Mouse (Mus musculus) C2C12 (cell line): Measurements from ENCODE around the gene Ssbp2. TPM values are rescaled to one million over a fixed set of nuclear protein-coding genes. Genes with fewer than 3 reads are reported as not detected.

Experiments
- H3K27me3 ChIP-seq: one replicate; pipeline ENCODE4 v1.6.1; 2011; ENCODE audit not compliant: control insufficient read depth, insufficient read depth, insufficient read length
- H3K36me3 ChIP-seq: one replicate; pipeline ENCODE4 v1.6.1; 2011; ENCODE audit not compliant: control insufficient read depth, insufficient read depth
- H3K4me3 ChIP-seq: one replicate; pipeline ENCODE4 v1.5.1; 2011; ENCODE audit warnings: mild to moderate bottlenecking, control low read depth; ENCODE audit not compliant: poor library complexity, insufficient read depth, severe bottlenecking
- H3K79me2 ChIP-seq: one replicate; pipeline ENCODE4 v1.6.1; 2011; ENCODE audit not compliant: control insufficient read depth, insufficient read depth
- H3K79me3 ChIP-seq: one replicate; pipeline ENCODE4 v1.6.1; 2011; ENCODE audit warnings: low read depth, control low read depth
- H3ac ChIP-seq: one replicate; pipeline ENCODE3; 2011; ENCODE audit warnings: low read depth; ENCODE audit not compliant: control insufficient read depth, insufficient read length
- CEBPB ChIP-seq: IDR thresholded peaks from one replicate; pipeline ENCODE4 v1.6.1; 2011; ENCODE audit warnings: low read depth, mild to moderate bottlenecking, control low read depth, moderate library complexity
- CTCF ChIP-seq: IDR thresholded peaks from one replicate; pipeline ENCODE4 v1.5.1; 2011; ENCODE audit not compliant: control insufficient read depth, insufficient read depth, insufficient read length
- FOSL1 ChIP-seq: IDR thresholded peaks from one replicate; pipeline ENCODE4 v1.8.0; 2011; ENCODE audit warnings: mild to moderate bottlenecking, low read length; ENCODE audit not compliant: poor library complexity, insufficient read depth, severe bottlenecking
- MAX ChIP-seq: IDR thresholded peaks from one replicate; pipeline ENCODE4 v1.6.1; 2011; ENCODE audit warnings: mild to moderate bottlenecking, control low read depth
- MYOD1 ChIP-seq: IDR thresholded peaks from one replicate; pipeline ENCODE4 v1.6.1; 2011; ENCODE audit warnings: low read depth; ENCODE audit not compliant: control insufficient read depth, insufficient read length
- MYOG ChIP-seq: IDR thresholded peaks from one replicate; pipeline ENCODE4 v1.6.1; 2011; ENCODE audit not compliant: control insufficient read depth, insufficient read length; ENCODE audit errors: extremely low read depth
- USF1 ChIP-seq: IDR thresholded peaks from one replicate; pipeline ENCODE4 v1.6.1; 2011; ENCODE audit warnings: low read depth, mild to moderate bottlenecking, control low read depth, moderate library complexity
- polyA plus RNA-seq: library from polyadenylated mRNA; unstranded; fragments of >200 nt; fragmentation: generic; extraction: Trizol; gene quantifications from one replicate; pipeline ENCODE4 v1.2.1, GENCODE M21; 2012; ENCODE audit warnings: missing spikeins

Gene Ssbp2
- polyA plus RNA-seq, 1 experiment, result 22.5 TPM

DNA sequence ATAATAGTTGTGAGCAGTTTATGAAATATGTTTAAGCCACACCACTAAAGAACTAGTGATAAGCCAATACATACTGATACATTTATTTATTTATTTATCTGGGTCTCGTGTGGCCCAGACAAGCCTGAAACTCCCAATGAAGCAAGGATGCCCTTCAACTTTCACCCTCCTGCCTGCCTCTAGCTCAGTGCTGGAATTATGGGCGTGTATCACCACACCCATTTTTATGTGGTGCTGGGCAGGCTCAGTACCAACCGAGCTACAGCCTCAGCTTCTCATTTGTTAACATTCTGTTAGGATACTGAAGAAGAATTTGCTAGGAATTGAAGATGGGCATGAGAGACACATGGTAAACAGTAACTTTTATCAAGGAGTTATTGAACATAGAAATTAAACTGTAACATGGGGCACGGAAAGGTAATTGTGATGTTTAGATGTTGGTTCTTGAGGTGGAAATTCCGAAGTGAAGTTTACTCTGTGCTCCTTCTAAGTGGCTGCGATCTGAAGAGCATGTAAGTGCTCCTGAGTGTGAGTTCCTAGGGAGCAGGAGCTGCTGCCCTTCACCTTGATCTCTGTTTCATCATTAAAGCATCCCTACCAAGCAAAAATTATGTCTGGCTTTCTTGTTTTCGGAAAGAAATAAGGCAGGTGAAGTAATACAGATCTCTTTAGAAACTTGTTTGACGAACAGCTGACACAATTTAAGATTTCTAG lies 5.1 kb downstream of the Ssbp2 start:
- Histone ChIP-seq H3K36me3 (no peaks in the 10 kb centered on the region), H3K79me2 (peaks cover 62% of the 10 kb centered on the region), H3K79me3 (peaks cover 8% of the 10 kb centered on the region), H3ac (no peak overlapping the region), H3K27me3 (no peaks in the 10 kb centered on the region), H3K4me3 (no peak overlapping the region)
- TF ChIP-seq FOSL1, result no peak
- no peak for TF ChIP-seq USF1
- no peak for TF ChIP-seq MYOD1
- TF ChIP-seq MAX, result no peak
- TF ChIP-seq MYOG, result no peak
- TF ChIP-seq CEBPB, result no peak
- no peak for TF ChIP-seq CTCF

DNA sequence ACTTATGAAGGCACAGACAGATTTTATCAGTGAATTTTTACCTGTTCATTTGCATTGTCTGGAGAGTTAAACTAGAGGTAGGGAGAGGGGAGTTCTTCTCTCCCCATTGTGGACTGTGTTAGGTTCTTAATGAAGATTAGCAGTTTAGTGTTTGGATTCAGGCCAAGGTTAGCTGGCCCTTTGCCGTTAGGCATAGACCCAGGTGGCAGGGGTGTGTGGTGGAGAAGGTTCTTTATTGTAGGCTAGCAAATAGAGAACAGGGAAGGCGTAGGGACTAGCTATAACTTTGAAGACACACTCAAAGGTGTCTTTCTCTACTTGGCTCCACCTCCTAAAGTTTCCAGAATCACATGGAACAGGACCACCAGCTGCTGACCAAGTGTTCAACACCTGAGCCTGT lies 11.5 kb downstream of the Ssbp2 start:
- H3K27me3 ChIP-seq, result no peaks in the 10 kb centered on the region
- no peaks in the 10 kb centered on the region for H3K36me3 ChIP-seq
- H3K4me3 ChIP-seq, result no peak overlapping the region
- H3K79me2 ChIP-seq, result peaks cover 48% of the 10 kb centered on the region
- TF ChIP-seq CEBPB, result no peak
- no peak overlapping the region for H3ac ChIP-seq
- peaks cover 3% of the 10 kb centered on the region for H3K79me3 ChIP-seq

GRCm38 (mm10) chr13:91471980-91472379 lies 11.9 kb downstream of the Ssbp2 start:
- TF ChIP-seq MYOG (no peak), MAX (no peak), USF1 (no peak), MYOD1 (no peak), CTCF (no peak), FOSL1 (no peak), CEBPB (no peak)
- H3K27me3 ChIP-seq, result no peaks in the 10 kb centered on the region
- H3K4me3 ChIP-seq, result no peak overlapping the region
- no peak overlapping the region for H3ac ChIP-seq
- H3K79me2 ChIP-seq, result peaks cover 44% of the 10 kb centered on the region
- no peaks in the 10 kb centered on the region for H3K36me3 ChIP-seq
- peaks cover 3% of the 10 kb centered on the region for H3K79me3 ChIP-seq

DNA sequence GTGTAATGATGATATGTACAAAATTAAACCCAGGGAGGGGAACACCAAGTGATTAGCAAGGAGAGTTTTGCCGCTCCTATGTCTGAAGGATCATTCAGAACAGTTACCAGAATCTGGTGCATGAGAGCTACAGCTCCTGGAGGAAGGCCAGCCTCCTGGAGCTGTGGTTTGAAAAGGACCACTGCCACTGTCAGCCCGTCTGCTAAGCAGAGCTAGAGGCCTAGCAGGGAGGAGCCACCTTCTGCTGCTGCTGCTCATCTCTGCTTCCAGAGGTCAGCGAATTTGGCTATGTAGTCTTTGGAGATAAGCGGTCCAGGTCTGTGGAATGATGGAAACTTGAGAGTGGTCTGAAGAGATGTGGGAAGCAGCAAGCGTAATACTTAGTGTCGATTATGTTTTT lies 13.4 kb downstream of the Ssbp2 start:
- no peak for TF ChIP-seq CTCF
- no peak for TF ChIP-seq MYOD1
- TF ChIP-seq FOSL1, result no peak
- TF ChIP-seq MAX, result no peak
- TF ChIP-seq CEBPB, result no peak
- TF ChIP-seq USF1, result no peak
- no peak for TF ChIP-seq MYOG
- no peak overlapping the region for H3ac ChIP-seq

GRCm38 (mm10) chr13:91474027-91474426 lies 13.9 kb downstream of the Ssbp2 start:
- no peaks in the 10 kb centered on the region for H3K27me3 ChIP-seq
- peaks cover 3% of the 10 kb centered on the region for H3K79me3 ChIP-seq
- H3K79me2 ChIP-seq, result peaks cover 27% of the 10 kb centered on the region
- no peak overlapping the region for H3ac ChIP-seq
- H3K36me3 ChIP-seq, result no peaks in the 10 kb centered on the region
- no peak overlapping the region for H3K4me3 ChIP-seq
- no peak for TF ChIP-seq USF1
- no peak for TF ChIP-seq MYOG
- TF ChIP-seq MAX, result no peak
- TF ChIP-seq FOSL1, result no peak
- no peak for TF ChIP-seq CEBPB
- no peak for TF ChIP-seq CTCF
- TF ChIP-seq MYOD1, result no peak

More for the DNA sequence above, 13.4 kb downstream of the Ssbp2 start:
- Histone ChIP-seq H3K36me3 (no peaks in the 10 kb centered on the region), H3K79me3 (peaks cover 3% of the 10 kb centered on the region), H3K4me3 (no peak overlapping the region), H3K27me3 (no peaks in the 10 kb centered on the region), H3K79me2 (peaks cover 32% of the 10 kb centered on the region)

GRCm38 (mm10) chr13:91475888-91476287 lies 15.8 kb downstream of the Ssbp2 start:
- H3K79me3 ChIP-seq, result peaks cover 7% of the 10 kb centered on the region
- no peak overlapping the region for H3ac ChIP-seq
- H3K27me3 ChIP-seq, result no peaks in the 10 kb centered on the region
- TF ChIP-seq FOSL1 (no peak), MAX (no peak), USF1 (no peak), CEBPB (no peak), MYOG (no peak), CTCF (no peak), MYOD1 (no peak)
- no peaks in the 10 kb centered on the region for H3K36me3 ChIP-seq
- H3K4me3 ChIP-seq, result no peak overlapping the region
- peaks cover 21% of the 10 kb centered on the region for H3K79me2 ChIP-seq
